Mouse (Mus musculus): Measurements from ENCODE around the gene Lgsn. TPM values are rescaled to one million over a fixed set of nuclear protein-coding genes. Genes with fewer than 3 reads are reported as not detected.

Lgsn gene
- not detected in 2 replicates for polyA plus RNA-seq (2014; fragmentation: Nextera tagmentation; extraction: Ambion mirVana)

DNA sequence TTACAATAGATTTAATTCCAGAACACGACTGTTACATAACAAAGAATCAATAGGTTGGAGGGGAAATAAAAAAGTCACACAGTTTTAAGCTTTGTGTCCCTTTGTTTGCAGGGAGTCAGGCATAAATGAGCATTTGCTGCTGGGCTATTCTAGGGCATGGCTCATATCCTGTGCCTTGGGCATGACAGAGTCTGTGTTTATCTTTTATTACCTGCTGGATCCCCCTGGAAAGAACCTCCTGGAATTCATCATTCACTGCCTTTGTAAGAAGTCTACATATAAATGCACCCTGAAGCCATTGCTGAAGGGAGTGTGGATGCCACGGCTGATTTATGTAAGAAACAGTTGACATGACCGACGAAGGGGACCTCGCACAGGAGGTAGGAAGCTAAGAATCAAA lies at the start of gene Lgsn:
Gene Lgsn (plus strand): TSS at position 301 of the 400 bp plus-strand sequence.
- H3K27ac ChIP-seq (ENCODE audit: low read depth, low read length), result no peak within 1 kb of the TSS
- no peak within 1 kb of the TSS for H3K9ac ChIP-seq (ENCODE audit: low read depth, low read length)
- no peaks in the 10 kb centered on the region for H3K4me1 ChIP-seq (ENCODE audit: control insufficient read depth, insufficient read depth, low read length)
- ATAC-seq (replicated peaks; ENCODE audit: insufficient number of reproducible peaks, low FRiP score, low TSS enrichment), result no peak
- H3K27me3 ChIP-seq (ENCODE audit: control insufficient read depth, insufficient read depth, low read length), result no peaks in the 10 kb centered on the region
- H3K9me3 ChIP-seq (replicated peaks; ENCODE audit: control insufficient read depth, low read length), result no peaks in the 10 kb centered on the region
- no peaks in the 10 kb centered on the region for H3K36me3 ChIP-seq (ENCODE audit: control insufficient read depth, insufficient read depth, low read length)
- no peak within 1 kb of the TSS for H3K4me2 ChIP-seq
- no peak within 1 kb of the TSS for H3K4me3 ChIP-seq (ENCODE audit: low read depth, low read length)
- WGBS (ENCODE audit: insufficient replicate concordance), result 70% methylated on average over 5 of the region's 5 CpGs

DNA sequence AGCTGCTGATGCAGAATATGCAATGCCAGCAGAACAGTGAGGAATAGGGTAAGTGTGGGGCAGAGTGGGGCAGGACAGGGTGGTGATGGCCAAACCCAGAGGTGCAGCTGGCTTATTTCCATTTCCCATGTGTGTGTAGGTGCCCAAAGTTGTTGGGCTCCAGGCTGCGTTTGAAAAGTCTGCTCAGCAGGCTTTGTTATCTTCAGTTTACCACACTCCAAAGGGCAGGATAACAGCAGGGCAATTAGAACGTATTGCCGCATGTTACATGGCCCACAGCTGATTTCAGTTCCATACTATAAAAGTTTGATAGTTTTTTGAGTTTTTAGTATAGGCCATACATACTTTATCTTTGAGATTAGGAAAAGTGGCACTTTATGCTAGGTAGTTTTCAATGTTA lies 37.8 kb upstream of the Lgsn start:
- Histone ChIP-seq H3K4me1 (ENCODE audit: control insufficient read depth, insufficient read depth, low read length) (no peaks in the 10 kb centered on the region), H3K36me3 (ENCODE audit: control insufficient read depth, insufficient read depth, low read length) (no peaks in the 10 kb centered on the region), H3K9ac (ENCODE audit: low read depth, low read length) (no peak overlapping the region), H3K27me3 (ENCODE audit: control insufficient read depth, insufficient read depth, low read length) (no peaks in the 10 kb centered on the region), H3K4me3 (ENCODE audit: low read depth, low read length) (no peak overlapping the region), H3K9me3 (replicated peaks; ENCODE audit: control insufficient read depth, low read length) (no peaks in the 10 kb centered on the region), H3K4me2 (no peak overlapping the region), H3K27ac (ENCODE audit: low read depth, low read length) (no peak overlapping the region)
- 56% methylated on average over 3 of the region's 3 CpGs for WGBS (ENCODE audit: insufficient replicate concordance)
- no peak for ATAC-seq (replicated peaks; ENCODE audit: insufficient number of reproducible peaks, low FRiP score, low TSS enrichment)

- Histone ChIP-seq H3K27ac (ENCODE audit: low read depth, low read length) (no peak overlapping the region), H3K9ac (ENCODE audit: low read depth, low read length) (no peak overlapping the region), H3K4me3 (ENCODE audit: low read depth, low read length) (no peak overlapping the region), H3K4me2 (no peak overlapping the region), H3K36me3 (ENCODE audit: control insufficient read depth, insufficient read depth, low read length) (no peaks in the 10 kb centered on the region), H3K27me3 (ENCODE audit: control insufficient read depth, insufficient read depth, low read length) (no peaks in the 10 kb centered on the region), H3K4me1 (ENCODE audit: control insufficient read depth, insufficient read depth, low read length) (no peaks in the 10 kb centered on the region), H3K9me3 (replicated peaks; ENCODE audit: control insufficient read depth, low read length) (no peaks in the 10 kb centered on the region)
- ATAC-seq (replicated peaks; ENCODE audit: insufficient number of reproducible peaks, low FRiP score, low TSS enrichment), result no peak
- WGBS (ENCODE audit: insufficient replicate concordance), result 65% methylated on average over 8 of the region's 8 CpGs
Observed at GRCm38 (mm10) chr1:31142288-31143094, 33.7 kb upstream of the Lgsn start.

- no peaks in the 10 kb centered on the region for H3K27me3 ChIP-seq (ENCODE audit: control insufficient read depth, insufficient read depth, low read length)
- WGBS (ENCODE audit: insufficient replicate concordance), result 69% methylated on average over 2 of the region's 2 CpGs
- ATAC-seq (replicated peaks; ENCODE audit: insufficient number of reproducible peaks, low FRiP score, low TSS enrichment), result no peak
- no peak overlapping the region for H3K9ac ChIP-seq (ENCODE audit: low read depth, low read length)
- no peaks in the 10 kb centered on the region for H3K4me1 ChIP-seq (ENCODE audit: control insufficient read depth, insufficient read depth, low read length)
- no peak overlapping the region for H3K4me2 ChIP-seq
- H3K4me3 ChIP-seq (ENCODE audit: low read depth, low read length), result no peak overlapping the region
- H3K9me3 ChIP-seq (replicated peaks; ENCODE audit: control insufficient read depth, low read length), result no peaks in the 10 kb centered on the region
- H3K36me3 ChIP-seq (ENCODE audit: control insufficient read depth, insufficient read depth, low read length), result no peaks in the 10 kb centered on the region
- no peak overlapping the region for H3K27ac ChIP-seq (ENCODE audit: low read depth, low read length)
Observed at GRCm38 (mm10) chr1:31143571-31143970, 32.6 kb upstream of the Lgsn start.

GRCm38 (mm10) chr1:31149671-31150070 lies 26.5 kb upstream of the Lgsn start:
- WGBS (ENCODE audit: insufficient replicate concordance), result 48% methylated on average over 6 of the region's 6 CpGs
- Histone ChIP-seq H3K27me3 (ENCODE audit: control insufficient read depth, insufficient read depth, low read length) (no peaks in the 10 kb centered on the region), H3K36me3 (ENCODE audit: control insufficient read depth, insufficient read depth, low read length) (no peaks in the 10 kb centered on the region), H3K9me3 (replicated peaks; ENCODE audit: control insufficient read depth, low read length) (no peaks in the 10 kb centered on the region), H3K4me2 (no peak overlapping the region), H3K9ac (ENCODE audit: low read depth, low read length) (no peak overlapping the region), H3K4me3 (ENCODE audit: low read depth, low read length) (no peak overlapping the region), H3K27ac (ENCODE audit: low read depth, low read length) (no peak overlapping the region), H3K4me1 (ENCODE audit: control insufficient read depth, insufficient read depth, low read length) (no peaks in the 10 kb centered on the region)
- ATAC-seq (replicated peaks; ENCODE audit: insufficient number of reproducible peaks, low FRiP score, low TSS enrichment), result no peak

- 63% methylated on average over 3 of the region's 3 CpGs for WGBS (ENCODE audit: insufficient replicate concordance)
- no peak overlapping the region for H3K4me3 ChIP-seq (ENCODE audit: low read depth, low read length)
- H3K27me3 ChIP-seq (ENCODE audit: control insufficient read depth, insufficient read depth, low read length), result no peaks in the 10 kb centered on the region
Observed at GRCm38 (mm10) chr1:31150546-31150945, 25.7 kb upstream of the Lgsn start.

DNA sequence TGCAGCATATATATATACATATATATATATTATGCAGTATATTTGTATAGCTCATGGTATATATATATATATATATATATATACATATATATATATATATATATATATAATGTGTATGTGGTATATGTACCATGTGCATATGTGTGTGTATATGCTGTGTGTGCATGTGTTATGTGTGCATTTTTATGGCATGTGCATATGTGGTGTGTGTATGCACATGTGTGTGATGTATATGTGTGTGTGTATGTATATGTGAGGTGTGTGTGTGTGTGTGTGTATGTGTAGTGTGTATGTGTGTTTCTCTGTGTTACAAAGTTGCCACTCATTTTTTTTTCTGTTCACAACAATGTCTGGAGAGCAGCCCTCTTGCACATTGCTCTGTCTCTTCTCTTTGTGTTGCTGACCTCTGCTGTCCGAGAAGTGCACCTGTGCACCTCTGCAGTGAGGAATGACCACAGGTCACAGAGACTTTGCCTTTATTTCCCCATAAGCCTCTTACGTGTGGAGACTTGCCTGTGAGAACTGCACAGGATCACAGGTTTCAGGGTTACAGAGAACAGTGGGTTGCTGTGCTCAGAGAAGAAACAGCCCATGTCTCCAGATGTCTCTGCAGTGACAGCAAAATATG lies 23.3 kb upstream of the Lgsn start:
- Histone ChIP-seq H3K36me3 (ENCODE audit: control insufficient read depth, insufficient read depth, low read length) (no peaks in the 10 kb centered on the region), H3K4me1 (ENCODE audit: control insufficient read depth, insufficient read depth, low read length) (no peaks in the 10 kb centered on the region), H3K27ac (ENCODE audit: low read depth, low read length) (no peak overlapping the region), H3K9me3 (replicated peaks; ENCODE audit: control insufficient read depth, low read length) (no peaks in the 10 kb centered on the region), H3K27me3 (ENCODE audit: control insufficient read depth, insufficient read depth, low read length) (no peaks in the 10 kb centered on the region), H3K9ac (ENCODE audit: low read depth, low read length) (no peak overlapping the region), H3K4me3 (ENCODE audit: low read depth, low read length) (no peak overlapping the region), H3K4me2 (no peak overlapping the region)
- WGBS (ENCODE audit: insufficient replicate concordance), result 60% methylated on average over 2 of the region's 2 CpGs
- 0 out of 2 replicates have a peak, but pooled peaks have one; percentile 27 for ATAC-seq (replicated peaks; ENCODE audit: insufficient number of reproducible peaks, low FRiP score, low TSS enrichment)

More at GRCm38 (mm10) chr1:31150546-31150945, 25.7 kb upstream of the Lgsn start:
- ATAC-seq (replicated peaks; ENCODE audit: insufficient number of reproducible peaks, low FRiP score, low TSS enrichment), result no peak
- no peak overlapping the region for H3K9ac ChIP-seq (ENCODE audit: low read depth, low read length)
- H3K9me3 ChIP-seq (replicated peaks; ENCODE audit: control insufficient read depth, low read length), result no peaks in the 10 kb centered on the region
- no peak overlapping the region for H3K27ac ChIP-seq (ENCODE audit: low read depth, low read length)
- no peaks in the 10 kb centered on the region for H3K36me3 ChIP-seq (ENCODE audit: control insufficient read depth, insufficient read depth, low read length)
- no peaks in the 10 kb centered on the region for H3K4me1 ChIP-seq (ENCODE audit: control insufficient read depth, insufficient read depth, low read length)
- no peak overlapping the region for H3K4me2 ChIP-seq

GRCm38 (mm10) chr1:31153793-31154349 lies 22.3 kb upstream of the Lgsn start:
- Histone ChIP-seq H3K4me1 (ENCODE audit: control insufficient read depth, insufficient read depth, low read length) (no peaks in the 10 kb centered on the region), H3K36me3 (ENCODE audit: control insufficient read depth, insufficient read depth, low read length) (no peaks in the 10 kb centered on the region), H3K27ac (ENCODE audit: low read depth, low read length) (no peak overlapping the region), H3K27me3 (ENCODE audit: control insufficient read depth, insufficient read depth, low read length) (no peaks in the 10 kb centered on the region), H3K9me3 (replicated peaks; ENCODE audit: control insufficient read depth, low read length) (no peaks in the 10 kb centered on the region), H3K4me2 (no peak overlapping the region), H3K9ac (ENCODE audit: low read depth, low read length) (no peak overlapping the region), H3K4me3 (ENCODE audit: low read depth, low read length) (no peak overlapping the region)
- WGBS (ENCODE audit: insufficient replicate concordance), result 13% methylated on average over 7 of the region's 7 CpGs
- ATAC-seq (replicated peaks; ENCODE audit: insufficient number of reproducible peaks, low FRiP score, low TSS enrichment), result no peak

All from heart, embryonic 11.5 days (tissue).